Mouse (Mus musculus): Measurements from ENCODE around the gene Ndel1.

Ndel1 gene

GRCm38 (mm10) chr11:68778855-68779254 is 92.8 kb downstream of the Ndel1 start:
- in situ Hi-C loops (cut with MboI, MseI): no loop called here

GRCm38 (mm10) chr11:68777933-68778332 is 93.7 kb downstream of the Ndel1 start:
- in situ Hi-C loops (cut with MboI, MseI): no loop called here

GRCm38 (mm10) chr11:68776147-68776655 is 95.5 kb downstream of the Ndel1 start:
- in situ Hi-C loops (cut with MboI, MseI): no loop called here

Data from T-helper 2 cell (primary cell).